Mouse (Mus musculus) forelimb bud, embryonic 11.5 days (tissue): ENCODE measurements around the gene Scaf4.

Experiments used
- DNase-seq: peaks from one replicate; pipeline ENCODE4 v3.0.0-alpha.2; 2012; ENCODE audit warnings: low read depth, low spot score

Scaf4 gene

DNA sequence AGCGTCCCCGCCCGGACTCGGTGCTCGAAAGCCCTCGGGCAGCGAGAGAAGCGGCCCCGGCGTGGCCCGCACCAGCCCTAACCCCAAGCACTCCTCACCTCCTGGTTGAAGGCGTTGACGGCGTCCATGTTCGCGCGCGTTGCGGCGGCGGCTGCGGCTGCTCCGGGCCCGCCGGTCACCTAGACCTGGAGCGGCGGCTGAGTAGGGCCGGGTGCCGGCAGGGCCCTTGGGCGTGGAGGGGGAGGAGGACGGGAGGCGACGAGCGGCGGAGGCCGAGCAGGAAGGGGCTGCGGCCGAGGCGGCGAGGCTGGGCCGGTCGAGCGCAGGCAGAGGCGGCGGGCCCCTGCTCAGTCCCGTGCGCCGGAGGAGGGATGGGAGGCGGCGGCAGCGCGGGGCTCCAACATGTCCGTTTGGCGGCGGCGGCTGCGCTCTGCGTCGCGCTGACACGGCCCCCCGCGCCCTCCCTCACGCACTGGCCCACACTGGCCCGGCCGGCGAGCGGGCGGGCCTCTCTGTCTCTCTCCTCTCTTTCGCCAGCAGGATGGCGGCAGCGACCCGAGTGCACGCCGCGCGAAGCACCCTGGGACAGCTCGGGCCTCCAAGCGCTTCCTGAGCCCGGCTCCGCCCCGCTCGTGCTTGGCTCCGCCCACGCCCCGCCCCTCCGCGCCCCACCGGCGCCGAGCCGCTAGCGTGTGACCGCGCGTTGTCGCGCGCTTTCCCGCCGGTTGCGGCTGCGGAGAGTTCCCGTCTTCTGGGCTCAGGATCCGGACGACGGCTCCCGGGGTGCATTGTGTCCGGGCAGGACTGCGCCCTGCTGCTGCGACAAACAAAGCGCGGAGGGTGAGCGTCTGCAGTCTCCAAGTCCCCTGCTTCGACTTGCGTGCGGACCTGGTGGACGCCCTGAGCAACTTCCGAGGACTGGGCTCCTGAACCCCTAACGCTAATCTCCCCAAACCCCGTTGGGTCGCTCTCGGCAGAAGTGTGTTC lies at the start of gene Scaf4:
Gene Scaf4, minus strand, starts transcription at position 599 of the 987 bp plus-strand sequence.
- peak; percentile 94 for DNase-seq

DNA sequence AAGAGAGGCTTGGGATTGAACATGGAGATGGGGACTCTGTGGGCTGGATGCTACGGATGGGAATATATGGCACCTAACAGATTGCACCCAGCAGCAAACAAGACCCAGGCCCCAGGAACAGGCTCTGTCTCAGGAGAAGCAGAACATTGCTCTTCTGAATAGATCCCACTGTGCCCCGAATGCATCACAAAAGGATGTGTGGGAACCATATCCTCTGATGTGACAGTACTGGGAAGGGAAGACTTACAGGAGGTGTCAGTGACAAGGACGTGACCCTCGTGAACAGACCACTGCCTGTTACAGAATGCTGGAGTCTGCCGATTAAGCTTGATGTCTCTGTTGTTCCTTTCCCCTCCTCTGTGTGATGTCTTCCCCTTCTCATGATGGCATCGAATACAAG lies 48.2 kb upstream of the Scaf4 start:
- DNase-seq = no peak

DNA sequence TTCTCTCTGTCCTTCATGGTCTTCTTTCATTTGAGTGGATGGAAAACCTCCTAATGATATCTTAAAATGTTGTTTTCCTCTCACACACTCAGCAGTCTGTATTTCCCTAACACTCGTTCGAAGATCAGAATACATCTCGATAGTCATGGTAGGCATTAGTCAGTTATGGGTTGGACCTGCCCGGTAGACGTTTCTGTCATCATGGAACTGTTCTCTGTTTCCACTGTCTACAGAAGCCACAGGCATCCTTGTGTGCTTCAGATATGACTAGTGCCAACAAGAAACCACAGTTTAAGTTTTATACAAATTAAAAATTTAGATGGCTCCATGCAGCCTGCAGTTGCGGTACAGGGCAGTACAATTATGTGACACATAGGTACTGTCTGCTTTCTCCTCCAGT lies 46.7 kb upstream of the Scaf4 start:
- no peak for DNase-seq

- no peak for DNase-seq
Observed at GRCm38 (mm10) chr16:90329511-90329910, 45.2 kb upstream of the Scaf4 start.

GRCm38 (mm10) chr16:90322850-90323528 lies 38.7 kb upstream of the Scaf4 start:
- peak; percentile 87 for DNase-seq

DNA sequence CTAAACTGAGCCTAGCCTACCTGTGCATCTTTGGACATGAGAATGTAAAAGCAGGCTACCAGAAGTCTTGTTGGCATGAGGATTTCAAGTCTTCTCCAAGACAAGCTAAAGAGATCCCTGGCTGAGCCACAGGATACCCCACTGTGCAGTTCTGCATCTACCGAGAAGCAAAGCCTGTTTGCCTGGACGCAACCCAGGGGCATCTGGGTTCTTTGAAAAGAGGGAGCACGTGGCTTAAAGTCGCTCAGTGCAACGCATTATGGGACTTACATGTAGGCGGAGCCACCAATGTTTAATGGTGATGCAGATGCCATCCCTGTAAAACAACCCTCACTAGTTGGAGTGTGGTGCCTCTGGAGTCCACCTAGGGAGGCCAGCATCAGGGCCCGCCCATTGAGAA lies 35.0 kb upstream of the Scaf4 start:
- DNase-seq = no peak

GRCm38 (mm10) chr16:90318372-90318926 lies 34.1 kb upstream of the Scaf4 start:
- no peak for DNase-seq

- DNase-seq = no peak
Observed at GRCm38 (mm10) chr16:90317777-90318176, 33.5 kb upstream of the Scaf4 start.

DNA sequence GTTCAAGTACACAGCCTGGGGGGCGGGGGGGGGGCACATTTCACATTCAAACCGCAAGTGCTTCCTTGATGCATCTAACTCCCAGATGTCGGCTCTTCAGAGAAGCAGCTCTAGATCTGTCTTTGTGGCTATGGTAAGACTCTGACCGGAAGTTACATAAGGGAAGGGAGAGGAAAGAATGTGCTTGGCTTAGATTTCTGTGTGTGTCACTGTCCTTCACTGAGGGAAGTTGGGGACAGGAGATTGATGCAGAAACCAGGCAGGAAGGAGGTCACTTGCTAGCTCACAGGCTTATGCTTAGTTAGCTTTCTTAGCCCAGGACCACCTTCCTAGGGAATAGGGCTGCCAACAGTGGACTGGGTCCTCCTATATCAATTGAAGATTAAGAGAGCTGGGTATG lies 31.6 kb upstream of the Scaf4 start:
- DNase-seq = no peak

DNA sequence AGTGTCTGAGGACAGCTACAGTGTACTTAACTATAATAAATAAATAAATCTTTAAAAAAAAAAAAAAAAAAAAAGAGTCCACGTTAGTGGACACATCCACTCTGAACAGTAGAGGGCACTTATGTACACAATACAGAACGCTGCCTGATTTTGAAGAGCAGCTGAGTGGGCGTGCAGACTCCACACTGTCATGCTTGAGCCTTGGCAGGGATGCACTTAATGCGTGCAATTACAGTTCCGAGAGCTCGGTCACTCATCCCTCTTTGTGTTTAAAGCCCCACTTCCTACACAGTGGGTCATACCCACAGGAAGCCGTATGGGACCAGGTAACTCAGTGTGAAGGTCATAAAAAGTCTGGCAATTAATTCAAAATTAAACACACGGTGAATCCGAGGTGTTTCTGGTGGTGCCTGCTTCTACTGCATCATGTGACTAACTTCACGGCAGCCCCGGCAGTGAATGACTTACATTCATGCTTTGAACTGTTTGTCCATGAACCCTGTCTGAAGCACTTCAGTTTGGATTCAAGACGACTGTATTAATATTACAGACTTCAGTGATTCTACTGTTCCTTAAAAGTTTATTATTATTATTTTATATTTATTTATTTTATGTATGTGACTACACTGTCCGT lies 28.3 kb upstream of the Scaf4 start:
- DNase-seq = peak; percentile 27

- DNase-seq = no peak
Observed at GRCm38 (mm10) chr16:90310488-90311135, 26.3 kb upstream of the Scaf4 start.

- no peak for DNase-seq
Observed at GRCm38 (mm10) chr16:90309784-90310183, 25.5 kb upstream of the Scaf4 start.

GRCm38 (mm10) chr16:90303988-90304299 lies 19.6 kb upstream of the Scaf4 start:
- no peak for DNase-seq

- no peak for DNase-seq
Observed at GRCm38 (mm10) chr16:90303286-90303987, 19.1 kb upstream of the Scaf4 start.

DNA sequence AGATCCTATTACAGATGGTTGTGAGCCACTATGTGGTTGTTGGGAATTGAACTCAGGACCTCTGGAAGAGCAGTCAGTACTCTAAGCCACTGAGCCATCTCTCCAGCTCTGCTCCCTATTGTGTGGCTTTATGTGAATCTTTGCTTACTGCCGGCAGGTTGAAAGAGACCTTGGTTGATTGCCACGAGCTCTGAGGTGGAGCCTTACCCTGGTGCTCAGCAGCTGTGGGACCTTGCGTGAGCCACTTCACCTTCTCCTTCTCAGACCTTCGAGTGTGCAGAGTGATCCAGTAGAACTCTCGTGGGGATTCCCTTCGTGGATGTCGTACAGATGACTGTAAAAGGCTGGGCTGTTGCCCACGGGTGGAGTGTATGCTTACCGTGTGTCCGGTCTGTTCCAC lies 17.4 kb upstream of the Scaf4 start:
- DNase-seq = no peak

- no peak for DNase-seq
Observed at GRCm38 (mm10) chr16:90300896-90301295, 16.6 kb upstream of the Scaf4 start.

- no peak for DNase-seq
Observed at GRCm38 (mm10) chr16:90299591-90299990, 15.3 kb upstream of the Scaf4 start.

GRCm38 (mm10) chr16:90298426-90299300 lies 14.4 kb upstream of the Scaf4 start:
- DNase-seq = no peak

GRCm38 (mm10) chr16:90297479-90298425 lies 13.4 kb upstream of the Scaf4 start:
- DNase-seq = no peak
